Mouse (Mus musculus): Measurements from ENCODE around the gene Gzmg.
"Not testable (repeated sequence)": the region's sequence is repeated elsewhere in the genome, so short reads cannot be mapped to it uniquely, and the experiment has no call there.

The Gzmg gene

GRCm38 (mm10) chr14:56159479-56159878, at the start of gene Gzmg:
Gzmg (minus strand) TSS chr14:56159579.
- not testable (repeated sequence) for DNase-seq (ENCODE audit: low read depth, low spot score)

- no peak for DNase-seq (ENCODE audit: low read depth, low spot score)
Observed at GRCm38 (mm10) chr14:56205613-56206012, 46.2 kb upstream of the Gzmg start.

- peak; percentile 29 for DNase-seq (ENCODE audit: low read depth, low spot score)
Observed at GRCm38 (mm10) chr14:56205021-56205420, 45.6 kb upstream of the Gzmg start.

- DNase-seq (ENCODE audit: low read depth, low spot score), result peak; percentile 26
Observed at GRCm38 (mm10) chr14:56203975-56204374, 44.6 kb upstream of the Gzmg start.

- no peak for DNase-seq (ENCODE audit: low read depth, low spot score)
Observed at GRCm38 (mm10) chr14:56186946-56187345, 27.6 kb upstream of the Gzmg start.

- no peak for DNase-seq (ENCODE audit: low read depth, low spot score)
Observed at GRCm38 (mm10) chr14:56186521-56186920, 27.1 kb upstream of the Gzmg start.

GRCm38 (mm10) chr14:56177651-56178050, 18.3 kb upstream of the Gzmg start:
- DNase-seq (ENCODE audit: low read depth, low spot score), result peak; percentile 36

GRCm38 (mm10) chr14:56174499-56174898, 15.1 kb upstream of the Gzmg start, which contains the start of gene Gzmn:
Gzmn (minus strand) TSS chr14:56174599.
- DNase-seq (ENCODE audit: low read depth, low spot score), result no peak

GRCm38 (mm10) chr14:56173396-56173795, 14.0 kb upstream of the Gzmg start:
- DNase-seq (ENCODE audit: low read depth, low spot score), result no peak

GRCm38 (mm10) chr14:56172744-56173143, 13.4 kb upstream of the Gzmg start:
- no peak for DNase-seq (ENCODE audit: low read depth, low spot score)

GRCm38 (mm10) chr14:56168009-56168408, 8.6 kb upstream of the Gzmg start:
- DNase-seq (ENCODE audit: low read depth, low spot score), result no peak

GRCm38 (mm10) chr14:56162109-56162508, 2.7 kb upstream of the Gzmg start:
- no peak for DNase-seq (ENCODE audit: low read depth, low spot score)

- no peak for DNase-seq (ENCODE audit: low read depth, low spot score)
Observed at GRCm38 (mm10) chr14:56155340-56155739, 4.0 kb downstream of the Gzmg start.

GRCm38 (mm10) chr14:56133675-56134074, 25.7 kb downstream of the Gzmg start:
- not testable (repeated sequence) for DNase-seq (ENCODE audit: low read depth, low spot score)

- not testable (repeated sequence) for DNase-seq (ENCODE audit: low read depth, low spot score)
Observed at GRCm38 (mm10) chr14:56132508-56132907, 26.9 kb downstream of the Gzmg start, which contains the start of gene Gzmd. Gzmd (minus strand) TSS chr14:56132608.

GRCm38 (mm10) chr14:56128341-56128740, 31.0 kb downstream of the Gzmg start:
- DNase-seq (ENCODE audit: low read depth, low spot score), result no peak

- no peak for DNase-seq (ENCODE audit: low read depth, low spot score)
Observed at GRCm38 (mm10) chr14:56123516-56123915, 35.9 kb downstream of the Gzmg start.

- no peak for DNase-seq (ENCODE audit: low read depth, low spot score)
Observed at GRCm38 (mm10) chr14:56120525-56120924, 38.9 kb downstream of the Gzmg start, which contains the start of gene Gzme. Gzme (minus strand) TSS chr14:56120625.

- not testable (repeated sequence) for DNase-seq (ENCODE audit: low read depth, low spot score)
Observed at GRCm38 (mm10) chr14:56115531-56116310, 43.7 kb downstream of the Gzmg start.

Measured in WW6 (cell line).